Mouse (Mus musculus): ENCODE results near the gene Nmbr. TPM values are rescaled to one million over a fixed set of nuclear protein-coding genes. Genes with fewer than 3 reads are reported as not detected.

Nmbr gene
- polyA plus RNA-seq, 1 experiment from 2014 or later, result 0.33 TPM

DNA sequence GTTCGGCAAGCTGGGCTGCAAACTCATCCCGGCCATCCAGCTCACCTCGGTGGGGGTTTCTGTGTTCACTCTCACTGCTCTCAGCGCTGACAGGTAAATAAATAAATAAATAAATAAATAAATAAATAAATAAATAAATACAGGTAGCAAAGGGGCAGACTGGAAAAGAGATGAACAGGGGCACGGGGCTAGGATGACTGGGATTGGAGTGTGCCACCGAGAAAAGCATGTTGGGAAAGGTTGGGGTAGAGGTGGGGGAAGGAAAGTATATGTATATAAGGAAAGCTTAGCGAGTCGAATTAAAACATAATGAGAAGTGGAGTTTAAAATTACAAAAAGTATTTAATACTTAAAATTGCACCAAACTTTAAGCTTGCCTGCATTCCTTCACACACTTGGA is 55.2 kb downstream of the Nmbr start:
- H3K36me3 ChIP-seq, result no peaks in the 10 kb centered on the region
- H3K9me3 ChIP-seq, result no peaks in the 10 kb centered on the region
- no peak overlapping the region for H3K27ac ChIP-seq
- peaks cover 6% of the 10 kb centered on the region; the same call in 1 of the 2 replicates for H3K27me3 ChIP-seq (ENCODE audit: insufficient read depth, poor library complexity, severe bottlenecking)
- peak overlapping the region; percentile 60 for H3K4me3 ChIP-seq
- WGBS, result 18% methylated on average over 8 of the region's 8 CpGs
- DNase-seq (ENCODE audit: low spot score), result no peak
- H3K4me1 ChIP-seq, result no peaks in the 10 kb centered on the region

- Histone ChIP-seq H3K27me3 (ENCODE audit: insufficient read depth, poor library complexity, severe bottlenecking) (no peaks in the 10 kb centered on the region), H3K4me1 (no peaks in the 10 kb centered on the region), H3K36me3 (no peaks in the 10 kb centered on the region), H3K4me3 (no peak overlapping the region), H3K27ac (no peak overlapping the region), H3K9me3 (no peaks in the 10 kb centered on the region)
- no peak for DNase-seq (ENCODE audit: low spot score)
- WGBS, result 82% methylated on average over 10 of the region's 10 CpGs
Observed at GRCm38 (mm10) chr10:14770227-14770910, 65.0 kb downstream of the Nmbr start.

GRCm38 (mm10) chr10:14774499-14774898 is 69.1 kb downstream of the Nmbr start:
- WGBS, result 75% methylated on average over 2 of the region's 2 CpGs
- no peak overlapping the region for H3K27ac ChIP-seq
- DNase-seq (ENCODE audit: low spot score), result no peak

GRCm38 (mm10) chr10:14789969-14790368 is 84.6 kb downstream of the Nmbr start:
- DNase-seq (ENCODE audit: low spot score), result no peak
- Histone ChIP-seq H3K27me3 (ENCODE audit: insufficient read depth, poor library complexity, severe bottlenecking) (no peaks in the 10 kb centered on the region), H3K36me3 (no peaks in the 10 kb centered on the region), H3K4me3 (no peak overlapping the region), H3K9me3 (no peaks in the 10 kb centered on the region), H3K4me1 (no peaks in the 10 kb centered on the region), H3K27ac (no peak overlapping the region)
- WGBS, result 59% methylated on average over 2 of the region's 2 CpGs

More at GRCm38 (mm10) chr10:14774499-14774898, 69.1 kb downstream of the Nmbr start:
- H3K4me1 ChIP-seq, result no peaks in the 10 kb centered on the region
- no peaks in the 10 kb centered on the region for H3K27me3 ChIP-seq (ENCODE audit: insufficient read depth, poor library complexity, severe bottlenecking)
- H3K4me3 ChIP-seq, result no peak overlapping the region
- no peaks in the 10 kb centered on the region for H3K9me3 ChIP-seq
- no peaks in the 10 kb centered on the region for H3K36me3 ChIP-seq

GRCm38 (mm10) chr10:14816970-14817369 is 111.6 kb downstream of the Nmbr start:
- WGBS, result 67% methylated on average over 4 of the region's 4 CpGs
- no peak for DNase-seq (ENCODE audit: low spot score)
- no peaks in the 10 kb centered on the region for H3K4me1 ChIP-seq
- no peaks in the 10 kb centered on the region for H3K36me3 ChIP-seq
- H3K27ac ChIP-seq, result no peak overlapping the region
- H3K27me3 ChIP-seq (ENCODE audit: insufficient read depth, poor library complexity, severe bottlenecking), result no peaks in the 10 kb centered on the region
- no peak overlapping the region for H3K4me3 ChIP-seq
- H3K9me3 ChIP-seq, result no peaks in the 10 kb centered on the region

Other genes starting within 250 kb of the Nmbr start
- 11.1 and 29.0 TPM in 2 replicates for gene Adgrg6, start 159.9 kb upstream of the Nmbr start, polyA plus RNA-seq (2016; fragmentation: Nextera tagmentation; extraction: Ambion mirVana)
- gene Vta1, start within 50 bp of the Nmbr start, polyA plus RNA-seq (2016; fragmentation: Nextera tagmentation; extraction: Ambion mirVana), result 99.6 and 105 TPM in 2 replicates
- gene Gje1, start 12.6 kb downstream of the Nmbr start, polyA plus RNA-seq (2016; fragmentation: Nextera tagmentation; extraction: Ambion mirVana), result not detected in 2 replicates

Measured in heart, embryonic 10.5 days (tissue).